Mouse (Mus musculus): ENCODE measurements at regions not wholly inside any gene's neighbourhood (a gene's known extent, or its start where the extent isn't known, plus 50 kb on each side); places are given as distances from the start of the nearest gene placed in this dataset.
"Not testable (repeated sequence)": the region's sequence is repeated elsewhere in the genome, so short reads cannot be mapped to it uniquely, and the experiment has no call there.

DNA sequence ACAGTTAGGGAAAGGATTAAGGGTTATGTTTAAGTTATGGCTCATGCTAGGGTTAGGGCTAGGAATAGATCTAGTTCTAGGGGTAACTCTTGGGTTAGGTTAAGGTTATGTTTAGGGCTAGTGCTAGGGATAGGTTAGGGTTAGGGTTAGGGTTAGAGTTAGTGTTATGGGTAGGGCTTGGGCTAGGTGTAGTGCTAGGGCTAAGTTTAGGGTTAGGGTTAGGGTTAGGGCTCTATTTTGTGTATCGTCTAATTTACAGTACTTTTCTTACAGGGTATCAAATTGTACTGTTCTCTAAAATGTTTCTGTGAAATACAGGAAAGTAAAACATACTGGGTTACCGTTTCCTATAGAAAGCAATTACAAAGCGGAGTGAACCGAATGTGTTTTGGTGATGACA lies 64.8 kb downstream of the Ptchd3 start:
- no peak for DNase-seq (ENCODE audit: extremely low spot score)

DNA sequence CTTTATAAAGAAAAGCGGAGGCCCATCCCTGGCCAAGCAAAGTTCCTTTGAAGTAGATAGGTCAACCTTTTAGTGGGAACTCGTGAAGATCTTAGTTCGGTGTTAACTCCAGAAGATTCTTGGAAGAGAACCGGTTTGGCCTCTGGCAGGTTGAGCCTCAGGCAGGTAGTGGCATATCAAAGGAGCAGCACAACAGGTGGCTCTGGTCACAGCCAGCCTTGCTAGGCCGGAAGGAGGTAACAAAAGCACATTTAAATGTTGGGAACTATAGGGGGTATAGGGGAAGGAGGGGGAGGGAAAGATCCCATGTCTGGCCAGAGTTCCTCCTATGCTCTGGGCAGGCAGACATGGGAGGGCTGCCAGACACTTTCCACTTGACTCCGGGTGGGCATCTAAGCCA lies 74.3 kb downstream of the Ptchd3 start:
- not testable (repeated sequence) for DNase-seq (ENCODE audit: extremely low spot score)

DNA sequence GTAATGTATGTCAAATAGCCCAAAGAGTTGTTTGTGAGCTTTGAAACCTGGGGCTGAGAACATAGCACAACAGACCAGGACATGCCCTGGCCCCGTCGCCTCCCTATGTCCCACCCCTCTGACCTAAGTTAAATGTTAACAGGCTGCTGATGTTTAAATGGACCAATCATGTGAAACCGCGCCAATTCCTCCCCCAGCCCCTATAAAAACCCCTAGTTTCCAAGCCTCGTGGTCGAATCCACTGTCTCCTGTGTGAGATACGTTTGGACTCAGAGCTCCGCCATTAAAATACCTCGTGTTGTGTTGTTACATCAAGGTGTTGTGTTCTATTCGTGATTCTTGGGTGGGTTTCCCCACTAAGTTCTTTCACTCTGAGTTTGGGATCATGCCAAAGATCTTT lies 94.6 kb downstream of the Ptchd3 start:
- not testable (repeated sequence) for DNase-seq (ENCODE audit: extremely low spot score)

DNA sequence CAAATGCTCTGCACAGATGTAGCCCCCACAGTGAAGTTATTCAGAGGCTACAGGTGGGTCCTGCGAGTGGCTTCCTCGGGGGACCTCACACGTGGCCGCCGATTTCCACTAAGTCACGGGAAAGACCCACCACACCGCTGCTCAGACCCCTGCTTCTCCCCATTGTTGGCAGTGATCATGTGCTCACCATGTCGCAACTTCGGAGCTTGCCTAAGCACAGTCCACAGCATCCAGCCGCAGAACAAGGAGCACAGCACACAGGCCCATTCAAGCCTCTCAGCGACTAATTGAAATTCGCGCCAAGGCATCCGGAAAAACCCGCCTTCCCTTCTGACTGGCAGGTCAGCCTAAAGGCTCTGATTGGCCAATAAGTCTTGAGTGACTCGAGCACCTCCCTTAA lies 95.0 kb downstream of the Ptchd3 start:
- peak; percentile 4 for DNase-seq (ENCODE audit: extremely low spot score)

DNA sequence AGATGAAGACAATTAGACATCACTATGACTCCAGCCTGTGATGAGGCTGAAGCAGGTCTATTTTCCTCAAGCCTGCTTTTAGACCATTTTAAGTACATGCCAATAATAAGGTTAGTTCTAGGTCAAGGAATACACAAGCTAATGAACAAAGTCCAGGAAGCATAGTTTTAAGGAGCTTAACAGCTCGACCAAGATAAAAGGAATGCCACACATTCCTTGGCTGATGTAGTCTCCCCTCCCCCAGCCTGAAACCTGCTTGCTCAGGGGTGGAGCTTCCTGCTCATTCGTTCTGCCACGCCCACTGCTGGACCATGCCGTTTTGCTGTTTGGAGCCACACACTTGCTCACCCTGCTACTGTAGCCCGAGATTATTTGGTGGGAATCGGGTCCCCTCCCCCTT lies 121.7 kb downstream of the Ptchd3 start:
- DNase-seq (ENCODE audit: extremely low spot score): not testable (repeated sequence)

DNA sequence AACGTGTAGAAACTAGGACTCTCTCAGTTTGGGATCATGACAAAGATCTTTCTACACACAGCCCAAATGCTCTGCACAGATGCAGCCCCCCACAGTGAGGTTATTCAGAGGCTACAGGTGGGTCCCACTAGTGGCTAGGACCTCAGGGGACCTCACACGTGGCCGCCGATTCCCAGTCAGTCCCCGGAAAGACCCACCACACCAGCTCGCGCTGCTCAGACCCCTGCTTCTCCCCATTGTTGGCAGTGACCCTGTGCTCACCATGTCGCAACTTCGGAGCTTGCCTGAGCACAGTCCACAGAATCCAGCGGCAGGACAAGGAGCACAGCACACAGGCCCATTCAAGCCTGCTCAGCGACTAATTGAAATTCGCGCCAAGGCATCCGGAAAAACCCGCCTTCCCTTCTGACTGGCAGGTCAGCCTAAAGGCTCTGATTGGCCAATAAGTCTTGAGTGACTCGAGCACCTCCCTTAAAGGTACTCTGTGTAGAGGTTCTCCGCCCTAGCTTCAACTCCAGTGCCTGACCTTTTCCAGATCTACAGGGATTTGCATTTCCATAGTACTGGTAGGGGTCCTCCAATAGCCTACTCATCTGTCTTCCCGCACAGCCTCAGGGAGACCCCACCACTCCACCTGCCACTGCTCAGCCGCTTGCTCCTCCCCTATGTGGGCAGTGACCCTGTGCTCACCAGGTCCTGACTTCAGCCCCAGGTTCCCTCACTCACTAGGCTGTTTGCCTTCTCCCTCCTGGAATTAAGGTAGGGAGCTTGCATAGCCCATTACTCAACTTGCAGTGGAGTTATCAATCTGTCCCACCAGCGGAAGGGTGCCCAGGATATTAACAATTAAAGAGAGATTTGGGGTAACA lies 126.6 kb downstream of the Ptchd3 start:
- peak; percentile 38 for DNase-seq (ENCODE audit: extremely low spot score)

DNA sequence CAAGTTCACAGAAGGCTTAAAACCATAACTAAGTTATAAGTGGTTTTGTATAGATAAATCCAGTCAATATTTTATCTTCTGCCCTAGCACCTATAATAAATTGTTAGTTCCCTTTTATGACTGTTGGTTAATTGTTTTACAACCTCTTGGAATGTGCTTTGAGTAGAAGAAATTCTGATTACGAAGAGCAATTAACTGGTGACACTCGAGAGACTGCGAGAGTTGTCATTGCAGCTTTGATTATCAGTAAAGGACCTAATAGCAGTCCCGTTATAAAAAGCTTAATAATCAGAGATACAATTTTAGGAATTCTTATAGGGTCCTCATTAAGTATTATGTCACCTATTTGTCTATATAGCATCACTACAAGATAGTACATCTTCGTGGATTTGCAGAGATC lies 128.7 kb downstream of the Ptchd3 start:
- DNase-seq (ENCODE audit: extremely low spot score): not testable (repeated sequence)

DNA sequence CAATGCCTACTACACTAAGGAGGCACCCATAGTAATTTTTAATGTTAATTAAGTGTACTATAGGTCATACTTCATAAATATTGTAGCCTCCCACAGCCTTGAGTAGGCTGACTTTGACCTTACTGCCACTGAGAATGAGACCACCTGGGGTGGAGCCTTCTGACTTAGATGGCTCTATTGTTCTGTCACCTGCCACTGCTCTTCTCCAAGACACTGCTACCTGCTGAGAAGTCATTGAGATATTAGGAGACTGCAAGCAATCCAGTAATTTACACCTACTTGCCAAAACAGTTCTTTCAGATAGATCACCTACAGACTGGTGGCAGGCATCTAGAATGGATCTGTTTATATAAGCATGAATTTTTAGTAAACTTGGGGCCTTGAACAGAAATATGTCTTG lies 134.1 kb downstream of the Ptchd3 start:
- not testable (repeated sequence) for DNase-seq (ENCODE audit: extremely low spot score)

DNA sequence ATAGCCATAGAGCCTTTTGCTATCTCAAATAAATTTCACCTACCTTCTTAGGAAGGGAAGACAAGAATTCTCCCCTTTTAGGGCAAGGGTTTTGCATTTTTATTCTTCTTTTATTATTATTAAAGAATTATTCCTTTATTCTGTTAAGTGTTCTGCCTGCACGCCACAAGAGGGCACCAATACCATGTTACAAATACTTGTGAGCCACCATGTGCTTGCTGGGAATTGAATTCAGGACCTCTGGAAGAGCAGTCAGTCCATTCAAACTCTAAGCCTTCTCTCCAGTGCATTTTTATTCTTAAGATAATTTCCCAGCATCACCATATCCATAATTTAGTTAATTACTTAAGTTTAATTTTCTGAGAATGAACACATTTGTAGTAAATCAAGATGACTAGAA lies 135.9 kb downstream of the Ptchd3 start:
- DNase-seq (ENCODE audit: extremely low spot score): peak; percentile 25
